Mouse (Mus musculus): ENCODE data around the gene 3110082I17Rik. TPM values are rescaled to one million over a fixed set of nuclear protein-coding genes. Genes with fewer than 3 reads are reported as not detected.
A peak's percentile ranks its signal among the peaks of the same experiment; 100 is the strongest.

Gene 3110082I17Rik
- polyA plus RNA-seq (2014; fragmentation: Nextera tagmentation; extraction: Ambion mirVana), result 12.7 and 13.6 TPM in 2 replicates

DNA sequence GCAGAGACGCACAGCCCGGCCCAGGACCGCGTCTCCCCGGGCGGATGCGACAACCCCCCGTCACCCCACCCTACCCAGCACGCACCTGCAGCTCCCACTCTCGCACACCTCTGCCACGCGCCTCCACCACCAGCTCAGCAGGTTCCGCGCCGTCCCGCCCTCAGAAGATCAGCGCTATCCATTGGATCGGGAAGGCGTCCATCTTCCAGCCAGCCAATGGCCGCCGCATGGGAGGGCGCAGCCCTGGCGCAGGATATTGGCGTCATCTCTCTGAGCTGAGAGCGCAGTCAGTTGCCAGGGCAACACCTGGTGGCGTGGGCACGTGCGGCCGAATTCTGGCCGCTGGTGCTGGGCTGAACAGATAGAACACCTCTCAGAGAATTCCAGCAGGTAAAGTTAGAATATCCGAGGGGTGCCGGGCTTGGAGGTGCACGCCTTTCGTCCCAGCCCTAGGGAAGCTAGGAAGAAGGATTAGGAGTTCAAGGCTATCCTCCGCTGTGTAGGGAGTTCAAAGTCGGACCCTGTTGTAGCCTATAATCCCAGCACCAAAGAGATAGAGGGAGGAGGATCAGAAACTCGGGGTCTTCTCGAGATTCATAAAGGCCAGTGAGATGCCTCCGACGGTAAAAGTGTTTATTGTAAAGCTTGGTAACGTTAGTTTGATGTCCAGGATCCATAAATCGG, at the start of gene 3110082I17Rik:
Gene 3110082I17Rik, minus strand, starts transcription at position 144 of the 684 bp plus-strand sequence.
- peak; percentile 99 for DNase-seq (ENCODE audit: low spot score)
- WGBS, result 5% methylated on average over 42 of the region's 42 CpGs
- peak within 1 kb of the TSS; percentile 65 for H3K9ac ChIP-seq
- 0 out of 2 replicates have a peak, but pooled peaks cover 4% of the 10 kb centered on the region for H3K36me3 ChIP-seq (replicated peaks; ENCODE audit: control insufficient read depth, insufficient read depth)
- H3K9me3 ChIP-seq (ENCODE audit: control insufficient read depth, low read length), result no peaks in the 10 kb centered on the region
- H3K4me2 ChIP-seq (replicated peaks), result peak within 1 kb of the TSS; percentile 82
- H3K27ac ChIP-seq, result no peak within 1 kb of the TSS
- ATAC-seq (ENCODE audit: low FRiP score), result peak; percentile 98
- H3K4me1 ChIP-seq (replicated peaks; ENCODE audit: control insufficient read depth, insufficient read depth, low read length), result peaks cover 8% of the 10 kb centered on the region
- peak within 1 kb of the TSS; percentile 63 for H3K4me3 ChIP-seq (replicated peaks; ENCODE audit: low read length)
- no peaks in the 10 kb centered on the region for H3K27me3 ChIP-seq (ENCODE audit: control insufficient read depth, insufficient read depth, low read length)

DNA sequence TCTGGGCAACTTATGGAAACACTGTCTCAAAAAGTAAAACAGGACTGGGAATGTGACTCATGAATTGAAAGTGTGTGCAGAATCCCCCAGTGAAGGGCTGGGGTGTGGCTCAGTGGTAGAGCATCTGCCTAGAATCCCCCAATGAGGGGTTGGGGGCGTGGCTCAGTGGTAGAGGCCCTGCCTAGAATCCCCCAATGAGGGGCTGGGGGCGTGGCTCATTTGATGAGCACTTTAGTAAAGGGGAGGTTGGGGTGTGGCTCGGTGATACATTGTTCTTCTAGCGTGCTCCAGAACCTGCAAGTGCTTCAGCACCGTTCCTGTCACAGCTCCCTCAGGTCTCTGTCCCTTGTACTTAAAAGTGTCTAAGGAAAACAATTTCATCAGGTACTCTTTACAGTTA, 45.9 kb upstream of the 3110082I17Rik start:
- Histone ChIP-seq H3K4me3 (replicated peaks; ENCODE audit: low read length) (no peak overlapping the region), H3K9me3 (ENCODE audit: control insufficient read depth, low read length) (no peaks in the 10 kb centered on the region), H3K27me3 (ENCODE audit: control insufficient read depth, insufficient read depth, low read length) (peaks cover 14% of the 10 kb centered on the region; the same call in 1 of the 2 replicates), H3K27ac (no peak overlapping the region), H3K9ac (no peak overlapping the region), H3K4me2 (replicated peaks) (no peak overlapping the region), H3K36me3 (replicated peaks; ENCODE audit: control insufficient read depth, insufficient read depth) (no peaks in the 10 kb centered on the region), H3K4me1 (replicated peaks; ENCODE audit: control insufficient read depth, insufficient read depth, low read length) (no peaks in the 10 kb centered on the region)
- ATAC-seq (ENCODE audit: low FRiP score), result no peak
- 13% methylated on average over 5 of the region's 5 CpGs for WGBS
- no peak for DNase-seq (ENCODE audit: low spot score)

DNA sequence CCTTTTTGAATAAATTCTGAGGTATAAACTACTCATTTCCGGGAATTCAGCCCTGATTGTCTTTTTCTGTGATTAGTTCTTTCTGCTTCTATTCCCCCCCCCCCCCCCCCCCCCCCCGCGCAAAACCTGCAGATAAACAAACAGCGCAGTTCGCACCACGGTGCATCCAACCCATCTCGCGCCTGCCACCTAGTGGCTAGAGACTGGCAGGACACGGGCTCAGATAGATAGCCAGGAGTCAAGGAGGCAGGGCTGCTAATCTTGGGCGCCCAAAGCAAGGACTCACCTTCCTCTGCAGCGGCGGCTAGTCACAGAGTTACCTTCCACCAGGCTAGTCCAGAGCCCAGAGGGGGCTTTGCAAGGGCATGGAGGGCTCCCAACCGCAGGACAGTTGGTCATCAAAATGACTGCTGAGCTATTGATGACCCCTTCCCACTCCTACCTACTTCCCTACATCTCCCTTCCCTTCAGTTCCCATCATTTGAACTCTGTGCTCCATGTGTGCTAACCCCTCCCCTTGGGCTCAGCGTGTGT, 44.8 kb upstream of the 3110082I17Rik start:
- Histone ChIP-seq H3K4me2 (replicated peaks) (no peak overlapping the region), H3K4me1 (replicated peaks; ENCODE audit: control insufficient read depth, insufficient read depth, low read length) (no peaks in the 10 kb centered on the region), H3K36me3 (replicated peaks; ENCODE audit: control insufficient read depth, insufficient read depth) (no peaks in the 10 kb centered on the region), H3K27me3 (ENCODE audit: control insufficient read depth, insufficient read depth, low read length) (peaks cover 5% of the 10 kb centered on the region; the same call in 1 of the 2 replicates), H3K9me3 (ENCODE audit: control insufficient read depth, low read length) (no peaks in the 10 kb centered on the region), H3K9ac (no peak overlapping the region), H3K27ac (no peak overlapping the region), H3K4me3 (replicated peaks; ENCODE audit: low read length) (no peak overlapping the region)
- 9% methylated on average over 12 of the region's 14 CpGs for WGBS
- DNase-seq (ENCODE audit: low spot score), result peak; percentile 86
- ATAC-seq (ENCODE audit: low FRiP score), result 0 out of 2 replicates have a peak, but pooled peaks have one; percentile 27

DNA sequence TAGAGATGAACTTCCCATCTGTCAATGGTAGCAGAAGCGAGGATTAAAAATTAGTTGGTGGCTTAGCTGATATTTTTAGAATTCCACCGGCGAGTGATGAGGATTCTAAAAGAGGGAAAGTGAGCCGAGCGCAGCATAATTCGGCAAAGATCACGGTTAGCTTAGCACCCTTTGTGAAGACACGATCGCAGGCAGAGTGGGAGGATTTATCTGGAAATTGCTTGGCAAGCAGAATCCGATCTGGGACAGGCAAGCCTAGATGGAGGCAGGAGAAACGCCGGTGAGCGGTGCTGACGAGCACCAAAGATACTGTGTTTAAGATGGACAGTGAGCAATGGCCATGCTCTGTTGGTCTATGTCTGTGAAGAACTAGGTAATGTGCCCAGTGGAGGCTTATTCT, 42.0 kb upstream of the 3110082I17Rik start:
- ATAC-seq (ENCODE audit: low FRiP score), result no peak
- Histone ChIP-seq H3K9me3 (ENCODE audit: control insufficient read depth, low read length) (no peaks in the 10 kb centered on the region), H3K36me3 (replicated peaks; ENCODE audit: control insufficient read depth, insufficient read depth) (no peaks in the 10 kb centered on the region), H3K27me3 (ENCODE audit: control insufficient read depth, insufficient read depth, low read length) (peaks cover 4% of the 10 kb centered on the region; the same call in 1 of the 2 replicates), H3K4me1 (replicated peaks; ENCODE audit: control insufficient read depth, insufficient read depth, low read length) (no peaks in the 10 kb centered on the region), H3K9ac (no peak overlapping the region), H3K4me2 (replicated peaks) (no peak overlapping the region), H3K27ac (no peak overlapping the region), H3K4me3 (replicated peaks; ENCODE audit: low read length) (no peak overlapping the region)
- 84% methylated on average over 14 of the region's 14 CpGs for WGBS
- DNase-seq (ENCODE audit: low spot score), result no peak

DNA sequence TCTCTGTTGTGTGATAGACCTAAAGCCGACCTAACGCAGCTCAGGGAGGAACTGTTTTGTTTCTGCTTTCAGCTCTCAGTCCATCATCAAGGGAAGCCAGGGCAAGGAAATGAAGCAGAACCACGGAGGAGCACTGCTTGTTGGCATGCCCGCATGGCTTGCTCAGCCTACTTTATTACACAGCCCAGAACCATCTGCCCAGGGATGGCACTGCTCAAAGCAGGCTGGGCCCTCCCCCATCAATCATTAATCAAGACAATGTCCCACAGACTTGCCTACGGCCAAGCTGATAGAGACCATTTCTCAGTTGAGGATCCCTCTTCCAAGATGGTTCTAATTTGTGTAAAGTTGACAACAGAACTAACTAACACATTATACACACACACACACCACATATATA, 38.5 kb upstream of the 3110082I17Rik start:
- no peak for ATAC-seq (ENCODE audit: low FRiP score)
- H3K4me2 ChIP-seq (replicated peaks), result no peak overlapping the region
- 49% methylated on average over 5 of the region's 5 CpGs for WGBS
- H3K4me1 ChIP-seq (replicated peaks; ENCODE audit: control insufficient read depth, insufficient read depth, low read length), result no peaks in the 10 kb centered on the region
- no peaks in the 10 kb centered on the region for H3K27me3 ChIP-seq (ENCODE audit: control insufficient read depth, insufficient read depth, low read length)
- no peak overlapping the region for H3K4me3 ChIP-seq (replicated peaks; ENCODE audit: low read length)
- H3K27ac ChIP-seq, result no peak overlapping the region
- no peak overlapping the region for H3K9ac ChIP-seq
- DNase-seq (ENCODE audit: low spot score), result no peak
- no peaks in the 10 kb centered on the region for H3K9me3 ChIP-seq (ENCODE audit: control insufficient read depth, low read length)
- no peaks in the 10 kb centered on the region for H3K36me3 ChIP-seq (replicated peaks; ENCODE audit: control insufficient read depth, insufficient read depth)

DNA sequence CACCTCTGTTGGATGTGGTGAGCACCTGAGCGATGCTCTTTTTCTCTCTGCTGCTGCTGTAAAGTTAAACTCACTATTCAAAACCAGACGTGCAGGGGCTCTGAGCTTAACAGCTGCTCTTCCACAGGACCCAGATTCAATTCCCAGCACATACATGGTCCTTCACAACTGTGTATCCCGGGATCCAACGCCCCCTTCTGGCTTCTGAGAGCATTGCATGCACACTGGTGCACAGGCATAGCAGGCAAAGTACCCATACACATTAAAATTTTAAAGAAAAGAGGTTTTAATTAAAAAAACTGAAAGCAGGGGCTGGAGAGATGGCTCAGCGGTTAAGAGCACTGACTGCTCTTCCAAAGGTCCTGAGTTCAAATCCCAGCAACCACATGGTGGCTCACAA, 36.6 kb upstream of the 3110082I17Rik start:
- 55% methylated on average over 5 of the region's 5 CpGs for WGBS
- no peaks in the 10 kb centered on the region for H3K36me3 ChIP-seq (replicated peaks; ENCODE audit: control insufficient read depth, insufficient read depth)
- ATAC-seq (ENCODE audit: low FRiP score) (no peak), DNase-seq (ENCODE audit: low spot score) (no peak)
- H3K27ac ChIP-seq, result no peak overlapping the region
- no peaks in the 10 kb centered on the region for H3K27me3 ChIP-seq (ENCODE audit: control insufficient read depth, insufficient read depth, low read length)
- H3K4me2 ChIP-seq (replicated peaks), result no peak overlapping the region
- H3K4me3 ChIP-seq (replicated peaks; ENCODE audit: low read length), result no peak overlapping the region
- H3K9ac ChIP-seq, result no peak overlapping the region
- no peaks in the 10 kb centered on the region for H3K4me1 ChIP-seq (replicated peaks; ENCODE audit: control insufficient read depth, insufficient read depth, low read length)
- no peaks in the 10 kb centered on the region for H3K9me3 ChIP-seq (ENCODE audit: control insufficient read depth, low read length)

DNA sequence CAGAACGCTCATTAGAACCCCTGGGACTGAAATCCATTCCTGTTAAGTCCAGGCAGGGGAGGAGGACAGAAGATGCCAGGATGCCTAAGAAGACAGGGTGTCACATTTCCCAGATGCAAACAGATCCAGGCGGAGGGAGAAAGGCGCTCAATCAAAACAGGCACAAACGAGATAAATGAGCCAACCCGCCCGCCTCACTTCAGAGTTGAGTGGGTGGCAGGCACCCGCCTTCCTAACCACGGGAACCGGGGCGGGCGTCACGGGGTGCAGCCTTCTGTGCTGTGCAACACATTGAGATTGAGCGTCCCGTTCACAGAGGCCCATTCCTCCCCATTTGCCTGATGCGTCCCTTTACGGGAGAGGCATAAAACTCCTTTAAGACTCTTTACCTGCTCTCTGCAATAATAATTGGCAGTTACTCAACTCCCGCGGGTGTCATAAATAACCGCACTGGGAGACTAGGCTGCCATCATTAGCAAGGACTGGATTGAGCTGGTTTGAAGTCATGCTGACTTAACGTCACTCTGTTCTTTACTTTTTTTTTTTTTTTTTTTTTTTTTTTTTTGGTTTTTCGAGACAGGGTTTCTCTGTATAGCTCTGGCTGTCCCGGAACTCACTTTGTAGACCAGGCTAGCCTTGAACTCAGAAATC, 34.8 kb upstream of the 3110082I17Rik start:
- DNase-seq (ENCODE audit: low spot score), result no peak
- no peak overlapping the region for H3K9ac ChIP-seq
- 55% methylated on average over 22 of the region's 22 CpGs for WGBS
- no peaks in the 10 kb centered on the region for H3K27me3 ChIP-seq (ENCODE audit: control insufficient read depth, insufficient read depth, low read length)
- ATAC-seq (ENCODE audit: low FRiP score), result no peak
- H3K4me1 ChIP-seq (replicated peaks; ENCODE audit: control insufficient read depth, insufficient read depth, low read length), result no peaks in the 10 kb centered on the region
- H3K27ac ChIP-seq, result no peak overlapping the region
- H3K4me2 ChIP-seq (replicated peaks), result no peak overlapping the region
- H3K4me3 ChIP-seq (replicated peaks; ENCODE audit: low read length), result no peak overlapping the region
- no peaks in the 10 kb centered on the region for H3K9me3 ChIP-seq (ENCODE audit: control insufficient read depth, low read length)
- H3K36me3 ChIP-seq (replicated peaks; ENCODE audit: control insufficient read depth, insufficient read depth), result no peaks in the 10 kb centered on the region

DNA sequence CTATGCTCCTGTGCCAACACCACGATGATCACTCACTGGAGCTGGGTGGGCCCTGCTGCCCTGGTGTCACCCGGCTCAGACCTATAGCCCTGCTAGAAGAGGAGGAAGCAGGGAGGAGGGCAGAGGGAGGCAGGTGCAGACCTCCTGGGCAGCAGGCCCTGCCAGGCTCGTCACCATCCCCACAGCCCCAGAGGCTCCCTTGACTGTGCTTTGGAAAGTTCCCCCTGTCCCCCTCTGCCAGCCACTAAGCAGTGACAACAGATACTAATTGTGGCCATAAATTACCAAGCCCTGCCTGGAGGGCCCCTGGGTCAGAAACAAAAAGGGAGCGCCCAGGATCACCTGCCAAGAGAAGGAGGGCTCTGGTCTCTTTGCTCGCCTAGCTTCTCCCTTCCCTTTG, 33.4 kb upstream of the 3110082I17Rik start:
- H3K36me3 ChIP-seq (replicated peaks; ENCODE audit: control insufficient read depth, insufficient read depth), result no peaks in the 10 kb centered on the region
- H3K27ac ChIP-seq, result no peak overlapping the region
- no peak overlapping the region for H3K9ac ChIP-seq
- ATAC-seq (ENCODE audit: low FRiP score), result no peak
- DNase-seq (ENCODE audit: low spot score), result no peak
- no peaks in the 10 kb centered on the region for H3K9me3 ChIP-seq (ENCODE audit: control insufficient read depth, low read length)
- no peak overlapping the region for H3K4me2 ChIP-seq (replicated peaks)
- no peaks in the 10 kb centered on the region for H3K4me1 ChIP-seq (replicated peaks; ENCODE audit: control insufficient read depth, insufficient read depth, low read length)
- H3K4me3 ChIP-seq (replicated peaks; ENCODE audit: low read length), result no peak overlapping the region
- no peaks in the 10 kb centered on the region for H3K27me3 ChIP-seq (ENCODE audit: control insufficient read depth, insufficient read depth, low read length)
- 50% methylated on average over 5 of the region's 5 CpGs for WGBS

DNA sequence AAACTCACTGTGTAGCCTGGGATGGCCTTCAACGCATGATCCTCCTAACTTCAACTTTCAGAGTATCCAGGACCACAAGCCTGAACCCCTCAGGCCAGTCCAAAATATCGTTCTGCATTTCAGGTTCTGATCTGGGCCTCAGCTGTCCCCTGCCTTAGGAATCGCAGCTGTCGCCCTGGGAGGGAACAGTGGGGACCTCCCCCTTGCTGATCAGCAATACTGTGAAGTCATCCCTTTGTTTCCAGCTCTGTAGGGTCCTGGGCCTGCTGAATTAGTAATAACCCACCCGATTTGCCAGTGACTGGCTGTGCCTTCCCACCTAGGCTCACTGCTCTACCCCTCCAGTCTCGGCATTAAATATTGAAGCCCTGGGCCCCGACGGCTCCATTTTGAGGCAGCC, 31.0 kb upstream of the 3110082I17Rik start:
- H3K27ac ChIP-seq, result no peak overlapping the region
- no peak for ATAC-seq (ENCODE audit: low FRiP score)
- H3K4me3 ChIP-seq (replicated peaks; ENCODE audit: low read length), result no peak overlapping the region
- WGBS, result 38% methylated on average over 8 of the region's 8 CpGs
- no peaks in the 10 kb centered on the region for H3K36me3 ChIP-seq (replicated peaks; ENCODE audit: control insufficient read depth, insufficient read depth)
- no peak for DNase-seq (ENCODE audit: low spot score)
- H3K27me3 ChIP-seq (ENCODE audit: control insufficient read depth, insufficient read depth, low read length), result no peaks in the 10 kb centered on the region
- no peak overlapping the region for H3K4me2 ChIP-seq (replicated peaks)
- H3K9me3 ChIP-seq (ENCODE audit: control insufficient read depth, low read length), result no peaks in the 10 kb centered on the region
- no peaks in the 10 kb centered on the region for H3K4me1 ChIP-seq (replicated peaks; ENCODE audit: control insufficient read depth, insufficient read depth, low read length)
- H3K9ac ChIP-seq, result no peak overlapping the region

All from hindbrain, embryonic 14.5 days (tissue).